ENCODE assay signal across 25 mouse cellular contexts in the genomic region with DNA sequence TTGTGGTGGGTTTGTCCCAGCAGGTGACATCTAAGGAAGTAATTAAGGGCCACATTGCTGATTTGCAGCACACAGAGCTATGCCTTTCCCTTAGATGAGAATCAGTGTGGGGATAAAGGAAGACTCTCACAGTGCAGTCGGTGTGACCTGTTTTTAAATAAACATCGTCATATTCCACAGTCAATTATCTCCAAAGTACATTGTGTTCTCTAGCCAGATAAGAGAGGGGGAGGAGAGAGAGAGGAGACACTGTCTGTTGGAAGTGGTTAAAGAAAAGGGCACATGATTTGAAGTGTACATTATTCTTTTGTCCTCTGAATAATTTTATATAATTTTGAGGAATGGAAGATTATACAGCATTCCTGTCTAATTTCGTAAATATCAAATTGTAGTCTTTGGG.
DNase-seq lines count a peak whose midpoint lies in the region; ATAC-seq and TF ChIP-seq lines count a peak whose summit lies in the region.
"Had no signal": no experiment of that assay in that cellular context is flagged by ENCODE, and none has a peak within 500 bp of the region (broad histone marks: within the 10 kb centered on the region; RNA-seq: fewer than 3 reads in every experiment).

No protein-coding gene starts in this region.

- no peak for DNase-seq in heart, postnatal 0 days (ENCODE audit: low spot score)
- DNase-seq in heart, adult 11 months = no peak
- DNase-seq in liver, adult 2 months (ENCODE audit: extremely low read depth, low read depth, low spot score) = peak; percentile 52
- peak; percentile 49 for DNase-seq in lung, postnatal 0 days (ENCODE audit: low spot score)
- no peak for DNase-seq in lung, adult 18-20 months
- DNase-seq in testis, postnatal 14 days (ENCODE audit: low spot score) = no peak
- DNase-seq: adrenal gland, adult 8-10 months; adrenal gland, postnatal 14 days; adrenal gland, postnatal 36 days; B cell, adult 2 months; cerebellum, adult 11-12 months; cerebellum, adult 2 months; cerebellum, adult 9-10 months; cerebellum, postnatal 10 days; cerebellum, postnatal 25 days had no signal

- H3K4me1 ChIP-seq in heart, postnatal 0 days (ENCODE audit: control insufficient read depth, insufficient read depth) = no peaks in the 10 kb centered on the region
- peaks cover 3% of the 10 kb centered on the region; the same call in 1 of the 2 replicates for H3K4me1 ChIP-seq in liver, adult 2 months (ENCODE audit: control insufficient read depth, insufficient read depth, low read length)
- H3K4me1 ChIP-seq in liver, embryonic 12.5 days = no peaks in the 10 kb centered on the region
- H3K4me1 ChIP-seq in lung, postnatal 0 days (ENCODE audit: insufficient read depth, low read depth, low read length) = no peaks in the 10 kb centered on the region
- no peaks in the 10 kb centered on the region for H3K4me1 ChIP-seq in testis, adult 2 months (ENCODE audit: control insufficient read depth, insufficient read depth, low read length)
- H3K4me1 ChIP-seq: embryonic facial prominence, embryonic 10.5 days; embryonic facial prominence, embryonic 12.5 days had no signal

- H3K79me2 ChIP-seq in liver, adult 2 months (ENCODE audit: control insufficient read depth, insufficient read depth, low read length) = no peaks in the 10 kb centered on the region; the same call in 1 of the 2 replicates

- H3K9ac ChIP-seq in heart, postnatal 0 days (replicated peaks; ENCODE audit: low read depth, low read length) = no peak overlapping the region
- no peak overlapping the region for H3K9ac ChIP-seq in liver, adult 2 months (ENCODE audit: low read depth, low read length)
- H3K9ac ChIP-seq in liver, embryonic 12.5 days = no peak overlapping the region
- H3K9ac ChIP-seq in lung, postnatal 0 days (replicated peaks; ENCODE audit: low read depth) = no peak overlapping the region
- H3K9ac ChIP-seq: embryonic facial prominence, embryonic 12.5 days; forebrain, embryonic 13.5 days had no signal

- TF ChIP-seq POLR2A in liver, adult 2 months (IDR thresholded peaks at IDR 0.05; ENCODE audit: extremely low read depth, insufficient read depth, low read length) = no peak
- TF ChIP-seq POLR2A in testis, adult 2 months (IDR thresholded peaks at IDR 0.05; ENCODE audit: control insufficient read depth, low read depth, low read length) = no peak

- WGBS in heart, postnatal 0 days = 49% methylated on average over 3 of the region's 3 CpGs
- 39% methylated on average over 3 of the region's 3 CpGs for WGBS in liver, adult 2 months
- WGBS in liver, embryonic 12.5 days (ENCODE audit: insufficient replicate concordance) = 42% methylated on average over 3 of the region's 3 CpGs
- 48% methylated on average over 3 of the region's 3 CpGs for WGBS in lung, postnatal 0 days

- no peak overlapping the region for H3K4me2 ChIP-seq in heart, postnatal 0 days (ENCODE audit: low read depth, low read length)
- no peak overlapping the region for H3K4me2 ChIP-seq in liver, embryonic 12.5 days
- H3K4me2 ChIP-seq in lung, postnatal 0 days (replicated peaks; ENCODE audit: low read depth, low read length) = no peak overlapping the region
- H3K4me2 ChIP-seq: embryonic facial prominence, embryonic 12.5 days; forebrain, embryonic 13.5 days had no signal

- no peak overlapping the region for H3K27ac ChIP-seq in heart, postnatal 0 days (ENCODE audit: low read depth)
- H3K27ac ChIP-seq in liver, adult 2 months (replicated peaks; ENCODE audit: insufficient read depth, low read depth, low read length) = no peak overlapping the region
- no peak overlapping the region for H3K27ac ChIP-seq in liver, embryonic 12.5 days
- no peak overlapping the region for H3K27ac ChIP-seq in lung, postnatal 0 days (ENCODE audit: low read length)
- H3K27ac ChIP-seq in testis, adult 2 months (ENCODE audit: control insufficient read depth, insufficient read depth, low read depth, low read length) = 0 out of 2 replicates have a peak overlapping the region, but pooled peaks have one; percentile 36
- H3K27ac ChIP-seq: embryonic facial prominence, embryonic 10.5 days; embryonic facial prominence, embryonic 12.5 days; forebrain, embryonic 13.5 days had no signal

- peak; percentile 35; the same call in 1 of the 2 replicates for TF ChIP-seq EP300 in heart, postnatal 0 days (IDR thresholded peaks at IDR 0.05; ENCODE audit: low read depth)
- TF ChIP-seq EP300 in lung, postnatal 0 days (IDR thresholded peaks at IDR 0.05) = peak; percentile 82

- no peaks in the 10 kb centered on the region for H3K27me3 ChIP-seq in heart, postnatal 0 days (ENCODE audit: control insufficient read depth, insufficient read depth, low read length)
- no peaks in the 10 kb centered on the region for H3K27me3 ChIP-seq in liver, adult 2 months (ENCODE audit: control insufficient read depth, insufficient read depth, low read length)
- H3K27me3 ChIP-seq in liver, embryonic 12.5 days (replicated peaks) = no peaks in the 10 kb centered on the region
- H3K27me3 ChIP-seq in lung, postnatal 0 days (replicated peaks; ENCODE audit: insufficient read depth, low read length) = no peaks in the 10 kb centered on the region
- H3K27me3 ChIP-seq in testis, adult 2 months (ENCODE audit: control insufficient read depth, insufficient read depth, low read length) = no peaks in the 10 kb centered on the region
- H3K27me3 ChIP-seq: CH12.LX; embryonic facial prominence, embryonic 12.5 days; forebrain, embryonic 13.5 days; Patski had no signal

- H3K9me3 ChIP-seq in heart, postnatal 0 days (replicated peaks; ENCODE audit: control insufficient read depth, low read length) = no peaks in the 10 kb centered on the region
- H3K9me3 ChIP-seq in liver, embryonic 12.5 days (replicated peaks) = no peaks in the 10 kb centered on the region
- no peaks in the 10 kb centered on the region for H3K9me3 ChIP-seq in lung, postnatal 0 days (ENCODE audit: low read length)
- H3K9me3 ChIP-seq: embryonic facial prominence, embryonic 10.5 days; embryonic facial prominence, embryonic 12.5 days; forebrain, embryonic 13.5 days had no signal

- H3K36me3 ChIP-seq in heart, postnatal 0 days (replicated peaks; ENCODE audit: control insufficient read depth, insufficient read depth, low read length) = no peaks in the 10 kb centered on the region
- H3K36me3 ChIP-seq in liver, adult 2 months (ENCODE audit: control insufficient read depth, insufficient read depth, low read length) = no peaks in the 10 kb centered on the region
- H3K36me3 ChIP-seq in liver, embryonic 12.5 days = no peaks in the 10 kb centered on the region
- H3K36me3 ChIP-seq in lung, postnatal 0 days (ENCODE audit: insufficient read depth, low read length) = no peaks in the 10 kb centered on the region
- no peaks in the 10 kb centered on the region for H3K36me3 ChIP-seq in testis, adult 2 months (ENCODE audit: control insufficient read depth, insufficient read depth, low read length)
- H3K36me3 ChIP-seq: embryonic facial prominence, embryonic 10.5 days; embryonic facial prominence, embryonic 12.5 days; G1E had no signal

- H3K4me3 ChIP-seq in heart, postnatal 0 days (ENCODE audit: low read depth, low read length) = no peak overlapping the region
- H3K4me3 ChIP-seq in liver, adult 2 months (ENCODE audit: insufficient read depth, low read depth, low read length) = no peak overlapping the region
- H3K4me3 ChIP-seq in liver, embryonic 12.5 days = no peak overlapping the region
- no peak overlapping the region for H3K4me3 ChIP-seq in lung, postnatal 0 days (ENCODE audit: low read depth, low read length)
- no peak overlapping the region for H3K4me3 ChIP-seq in testis, adult 2 months (ENCODE audit: control insufficient read depth, low read depth, low read length)
- H3K4me3 ChIP-seq: embryonic facial prominence, embryonic 10.5 days; embryonic facial prominence, embryonic 12.5 days; forebrain, embryonic 13.5 days had no signal

- no peak for ATAC-seq in heart, postnatal 0 days (ENCODE audit: insufficient read depth, low read depth)
- no peak for ATAC-seq in liver, embryonic 12.5 days
- peak; percentile 23; the same call in 1 of the 2 replicates for ATAC-seq in lung, postnatal 0 days
- ATAC-seq: activated CD4-positive, CD25-positive, alpha-beta regulatory T cell, adult 4 months; CD4-positive, CD25-positive, alpha-beta regulatory T cell, adult 4 months; forebrain, embryonic 13.5 days; Patski had no signal

- TF ChIP-seq CTCF in heart, postnatal 0 days (IDR thresholded peaks at IDR 0.05; ENCODE audit: low read depth) = no peak
- TF ChIP-seq CTCF in liver, adult 2 months (IDR thresholded peaks at IDR 0.05; ENCODE audit: low read depth, low read length) = no peak
- no peak for TF ChIP-seq CTCF in lung, postnatal 0 days (IDR thresholded peaks at IDR 0.05)
- TF ChIP-seq CTCF in testis, adult 2 months (IDR thresholded peaks at IDR 0.05; ENCODE audit: control insufficient read depth, insufficient read depth, insufficient replicate concordance, low read depth, low read length) = no peak

Comparison
In these comparisons a context has a peak if more than half of its experiments do, and no peak if none do; other contexts are left out.
1. DNase-seq: peak in liver, adult 2 months (single experiment) and lung, postnatal 0 days (single experiment); none in heart, postnatal 0 days (single experiment), heart, adult 11 months (single experiment), lung, adult 18-20 months (0 of 2) and testis, postnatal 14 days (single experiment).